Mouse (Mus musculus) cerebellum, postnatal 25 days (tissue): Measurements from ENCODE around the gene Agbl4.

ENCODE experiments used
- DNase-seq, 2 experiments: peaks; one replicate each; pipeline ENCODE4 v3.0.0; 2021; ENCODE audit warnings: mixed read lengths in 2 of 2

The Agbl4 gene

GRCm38 (mm10) chr4:111589467-111590170 is 1192.2 kb downstream of the Agbl4 start:
- DNase-seq: no peak

DNA sequence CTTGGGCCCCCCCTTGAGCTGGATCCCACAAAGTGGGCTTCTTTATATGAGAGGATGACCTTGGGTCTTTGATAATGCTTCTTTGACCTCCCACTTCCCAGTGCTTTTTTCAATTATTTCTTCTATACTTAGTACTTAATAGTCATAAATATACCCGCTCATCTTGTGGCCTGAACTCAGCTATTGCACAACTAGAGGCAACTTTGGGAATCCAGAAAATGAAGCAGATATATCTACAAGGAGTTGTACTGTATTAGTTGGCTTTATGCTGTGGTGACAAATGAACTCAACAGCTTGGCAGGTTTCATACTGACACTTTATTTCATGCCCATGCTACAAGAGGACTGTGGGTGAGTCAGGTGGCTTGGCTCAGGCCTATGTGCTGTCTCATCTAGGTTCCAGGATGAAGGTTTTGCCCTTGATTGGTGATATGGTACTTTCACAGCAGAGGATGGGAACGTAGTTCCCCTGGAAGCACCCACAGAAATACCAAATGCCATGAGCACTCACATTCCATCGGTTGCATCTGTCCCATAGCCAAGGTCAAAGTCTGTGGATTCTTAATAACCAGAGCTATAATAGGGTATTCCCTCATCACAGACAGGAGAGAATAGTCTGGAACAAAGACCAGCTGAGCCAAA is 1197.3 kb downstream of the Agbl4 start:
- DNase-seq: no peak

GRCm38 (mm10) chr4:111597249-111597661 is 1199.8 kb downstream of the Agbl4 start:
- peak; percentile 18 to 45 for DNase-seq

GRCm38 (mm10) chr4:111597986-111598385 is 1200.5 kb downstream of the Agbl4 start:
- peak in 1 of 2 experiments; percentile 5 for DNase-seq

- no peak for DNase-seq
Measured at GRCm38 (mm10) chr4:111603194-111603593, 1205.7 kb downstream of the Agbl4 start.

DNA sequence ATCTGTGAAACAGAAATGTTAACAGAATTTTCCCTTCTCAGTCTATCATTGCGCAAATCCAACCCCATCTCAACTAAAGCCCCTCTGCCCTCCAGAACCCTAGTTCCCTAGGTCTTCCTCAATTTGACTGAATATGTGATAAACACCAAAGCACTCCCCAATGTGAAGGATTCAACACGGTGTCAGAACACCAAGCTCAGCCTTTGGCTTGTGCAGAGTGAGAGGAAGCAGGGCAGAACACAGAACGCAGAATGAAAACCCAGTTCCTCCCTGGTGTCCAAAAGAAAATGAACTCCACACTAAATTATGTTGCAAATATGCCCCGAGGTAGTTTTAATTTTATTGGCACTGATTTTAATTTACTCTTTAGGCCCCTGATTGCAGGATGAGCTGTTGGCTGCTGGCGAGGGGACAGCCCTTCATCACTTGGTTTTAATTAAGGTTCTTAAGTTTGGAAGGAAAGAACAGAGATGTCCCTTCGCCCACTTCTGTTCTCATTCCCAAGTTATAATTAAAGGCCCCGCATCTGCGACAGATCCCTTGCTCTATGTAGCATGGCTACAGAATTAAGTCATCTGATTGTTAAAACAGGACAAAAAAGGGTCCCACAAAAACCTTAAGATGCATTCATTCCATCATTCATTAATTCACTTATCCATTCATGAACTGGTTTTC is 1210.5 kb downstream of the Agbl4 start:
- DNase-seq: no peak

- peak in 1 of 2 experiments; percentile 20 for DNase-seq
Measured at GRCm38 (mm10) chr4:111621865-111622264, 1224.4 kb downstream of the Agbl4 start.

DNA sequence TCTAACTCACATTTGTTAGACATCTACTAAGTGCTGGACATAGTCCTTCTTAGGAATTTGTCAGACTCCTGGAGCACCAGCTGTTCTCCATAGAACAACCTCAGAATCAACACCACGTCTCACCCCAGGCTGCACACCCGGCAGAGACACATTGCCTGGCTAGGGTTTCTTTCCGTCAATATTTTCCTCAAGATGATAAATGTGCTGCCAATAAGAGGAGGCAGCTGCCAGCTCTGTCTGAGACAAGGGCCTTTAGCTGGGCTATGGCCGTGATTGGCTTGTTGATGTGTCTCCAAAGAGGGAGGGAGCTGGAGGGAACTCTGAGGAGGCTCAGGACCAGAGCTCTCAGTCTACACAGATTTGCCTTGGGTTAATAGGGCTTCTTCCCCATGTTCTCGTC is 1227.5 kb downstream of the Agbl4 start:
- DNase-seq: no peak

DNA sequence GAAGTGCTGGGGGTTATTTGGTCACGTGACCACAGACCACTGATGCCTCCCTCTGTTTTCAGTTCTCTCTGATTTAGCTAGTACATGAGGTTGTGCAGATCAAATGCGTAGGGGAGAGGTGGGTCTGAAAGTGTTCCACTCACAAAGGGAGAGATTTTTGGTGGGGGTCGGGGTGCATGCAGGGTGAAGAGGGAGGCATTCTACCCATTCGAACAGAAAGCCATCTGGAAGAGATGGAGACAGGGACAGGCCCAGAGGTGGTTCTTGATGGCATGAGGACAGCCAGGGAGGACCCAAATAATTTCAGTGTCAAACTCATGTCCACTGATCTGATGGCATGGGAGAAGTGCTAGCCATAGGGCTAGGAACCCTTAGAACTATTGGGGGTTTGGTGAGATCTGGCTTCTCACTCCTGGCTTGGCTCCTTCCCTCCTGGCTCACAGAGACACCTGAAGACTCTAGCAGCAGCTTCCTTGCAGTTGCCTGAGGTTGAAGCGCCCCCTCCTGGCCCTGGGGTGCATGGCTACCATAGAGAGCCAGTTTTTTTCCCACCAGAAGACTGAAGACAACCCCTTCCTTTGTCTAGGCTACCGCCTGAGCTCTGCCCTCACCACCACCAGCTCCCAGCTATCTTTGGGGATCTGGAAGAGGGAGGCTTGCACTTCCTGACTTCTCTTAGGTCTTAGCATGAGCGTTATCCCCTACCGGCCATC is 1228.8 kb downstream of the Agbl4 start:
- peak; percentile 57 to 73 for DNase-seq

- DNase-seq: no peak
Measured at GRCm38 (mm10) chr4:111632615-111633014, 1235.2 kb downstream of the Agbl4 start.

DNA sequence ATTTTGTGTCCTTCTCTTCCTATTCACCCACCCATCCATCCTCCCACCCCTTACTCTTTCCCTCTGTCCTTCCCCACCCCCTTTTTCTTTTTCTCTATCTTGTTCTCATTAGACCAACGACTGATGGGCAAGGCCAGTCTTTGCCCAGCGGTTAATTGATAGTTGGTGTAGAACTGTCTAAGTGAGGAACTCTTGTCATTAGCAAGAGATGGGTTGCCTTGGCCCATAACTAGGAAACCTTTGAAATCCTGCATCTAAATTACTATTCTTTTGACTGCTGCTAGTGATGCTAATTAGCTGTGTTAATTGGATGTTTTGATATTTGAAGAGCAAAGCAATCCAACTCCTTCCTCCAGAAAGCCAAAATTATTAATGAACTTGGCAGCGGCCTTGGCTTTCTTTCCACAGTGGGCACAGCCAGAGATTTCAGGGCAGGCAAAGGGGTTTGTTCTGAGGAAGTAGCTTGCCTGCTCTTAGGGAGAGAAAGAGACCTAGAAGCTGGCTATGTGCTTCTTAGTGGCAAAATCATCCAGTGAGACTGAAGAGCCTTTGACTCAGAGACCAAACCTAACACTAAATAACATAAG is 1238.2 kb downstream of the Agbl4 start:
- DNase-seq: no peak

- DNase-seq: no peak
Measured at GRCm38 (mm10) chr4:111638948-111639708, 1241.7 kb downstream of the Agbl4 start.

- DNase-seq: peak in 1 of 2 experiments; percentile 18
Measured at GRCm38 (mm10) chr4:111645117-111645830, 1247.8 kb downstream of the Agbl4 start.

DNA sequence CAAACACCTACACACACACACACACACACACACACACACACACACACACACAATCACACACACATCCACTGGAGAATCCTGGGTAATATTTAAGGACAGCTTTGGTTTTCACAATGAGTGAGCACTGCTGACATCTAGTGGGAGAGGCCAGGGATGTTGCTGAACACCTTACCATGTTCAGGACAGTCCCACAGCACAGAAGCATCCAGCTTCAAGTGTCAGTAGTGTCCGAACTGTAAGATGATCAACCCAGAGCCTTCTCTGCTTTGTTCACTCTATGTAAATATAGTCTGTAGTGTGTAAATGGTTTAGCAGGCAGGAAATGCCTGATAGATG is 1248.3 kb downstream of the Agbl4 start:
- peak in 1 of 2 experiments; percentile 34 for DNase-seq

GRCm38 (mm10) chr4:111653451-111653850 is 1256.0 kb downstream of the Agbl4 start:
- DNase-seq: no peak

DNA sequence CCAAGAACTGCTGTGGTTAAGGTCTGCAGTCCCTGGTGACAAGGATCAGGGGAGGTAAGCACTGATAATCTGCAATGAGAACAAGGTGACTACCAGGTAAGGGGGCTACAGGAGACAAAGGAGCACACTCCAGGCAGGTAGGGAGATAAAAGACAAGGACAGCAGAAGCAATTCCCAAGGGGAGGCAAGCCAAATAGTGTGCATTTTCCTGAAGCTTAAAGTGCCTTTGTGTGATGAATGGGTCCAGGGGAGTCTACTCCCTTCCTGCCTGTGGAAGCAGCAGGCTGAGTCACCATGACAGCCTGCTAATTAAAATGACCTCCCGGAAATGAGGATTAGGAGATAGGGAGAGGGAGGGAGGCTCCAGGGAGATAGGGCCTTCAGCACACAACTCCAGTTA is 1266.3 kb downstream of the Agbl4 start:
- no peak for DNase-seq

DNA sequence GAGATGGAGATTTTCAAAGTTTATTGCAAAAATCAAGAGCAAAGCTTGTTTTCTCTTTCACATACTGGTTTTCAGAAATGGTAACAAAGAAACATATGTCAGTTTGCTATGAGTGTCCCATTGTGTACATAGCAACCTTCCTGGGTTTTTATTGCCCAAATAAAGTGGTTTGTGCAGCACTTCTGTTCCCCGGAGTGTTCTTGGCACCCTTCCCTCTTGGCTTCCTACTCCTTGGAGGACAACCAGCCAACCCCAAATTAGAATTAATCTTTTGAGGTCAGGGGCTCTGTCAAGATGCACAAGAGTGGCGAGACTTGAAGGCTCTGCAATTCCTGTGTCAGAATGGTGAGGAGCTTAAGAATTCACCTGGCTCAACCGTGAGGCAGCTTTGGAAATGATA is 1266.7 kb downstream of the Agbl4 start:
- DNase-seq: peak in 1 of 2 experiments; percentile 41

- DNase-seq: no peak
Measured at GRCm38 (mm10) chr4:111666713-111667112, 1269.3 kb downstream of the Agbl4 start.

DNA sequence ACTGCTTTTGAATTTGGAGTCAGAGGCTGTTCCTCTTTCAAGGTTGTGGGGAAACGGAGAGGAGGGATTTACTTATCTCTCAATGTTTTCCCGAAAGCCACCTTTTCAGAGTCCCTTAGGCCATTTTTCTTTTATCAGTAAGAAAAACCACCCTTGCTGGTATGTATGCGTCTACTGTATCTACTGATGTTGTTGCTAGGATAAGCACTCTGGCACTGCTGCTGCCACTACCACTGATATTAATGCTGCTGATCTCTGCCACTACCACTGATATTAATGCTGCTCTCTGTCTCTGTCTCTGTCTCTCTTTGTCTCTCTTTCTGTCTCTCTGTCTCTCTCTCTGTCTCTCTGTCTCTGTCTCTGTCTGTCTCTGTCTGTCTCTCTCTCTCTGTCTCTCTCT is 1271.9 kb downstream of the Agbl4 start:
- no peak for DNase-seq

GRCm38 (mm10) chr4:111670566-111671421 is 1273.3 kb downstream of the Agbl4 start:
- DNase-seq: no peak
